Mouse (Mus musculus): ENCODE results near the gene Tpcn2. TPM values are rescaled to one million over a fixed set of nuclear protein-coding genes. Genes with fewer than 3 reads are reported as not detected.

Gene Tpcn2
- polyA plus RNA-seq, 1 experiment: 34.7 TPM

GRCm38 (mm10) chr7:145314785-145315411, 31.1 kb upstream of the Tpcn2 start, which contains the start of gene Mrgprd:
Mrgprd (plus strand) TSS chr7:145314835.
- no peak within 1 kb of the TSS for H3K4me3 ChIP-seq (replicated peaks; ENCODE audit: control insufficient read depth, low read depth, low read length)
- H3K27ac ChIP-seq (ENCODE audit: control insufficient read depth, insufficient read depth, low read depth, low read length, poor library complexity): no peak within 1 kb of the TSS
- H3K4me1 ChIP-seq (ENCODE audit: control insufficient read depth, insufficient read depth, low read length): no peaks in the 10 kb centered on the region
- TF ChIP-seq CTCF (IDR thresholded peaks at IDR 0.05; ENCODE audit: control insufficient read depth, insufficient read depth, low read length): no peak
- no peak for TF ChIP-seq POLR2A (IDR thresholded peaks at IDR 0.05; ENCODE audit: borderline replicate concordance, control insufficient read depth, low read depth, low read length)
- 93% methylated on average over 6 of the region's 6 CpGs for WGBS

- no peak for TF ChIP-seq CTCF (IDR thresholded peaks at IDR 0.05; ENCODE audit: control insufficient read depth, insufficient read depth, low read length)
- no peak for TF ChIP-seq POLR2A (IDR thresholded peaks at IDR 0.05; ENCODE audit: borderline replicate concordance, control insufficient read depth, low read depth, low read length)
- H3K4me3 ChIP-seq (replicated peaks; ENCODE audit: control insufficient read depth, low read depth, low read length): no peak overlapping the region
- H3K4me1 ChIP-seq (ENCODE audit: control insufficient read depth, insufficient read depth, low read length): no peaks in the 10 kb centered on the region
- no peak overlapping the region for H3K27ac ChIP-seq (ENCODE audit: control insufficient read depth, insufficient read depth, low read depth, low read length, poor library complexity)
- WGBS: 74% methylated on average over 3 of the region's 3 CpGs
Observed at GRCm38 (mm10) chr7:145312137-145312536, 28.3 kb upstream of the Tpcn2 start.

- 54% methylated on average over 5 of the region's 5 CpGs for WGBS
- TF ChIP-seq POLR2A (IDR thresholded peaks at IDR 0.05; ENCODE audit: borderline replicate concordance, control insufficient read depth, low read depth, low read length): no peak
- no peak for TF ChIP-seq CTCF (IDR thresholded peaks at IDR 0.05; ENCODE audit: control insufficient read depth, insufficient read depth, low read length)
Observed at GRCm38 (mm10) chr7:145310526-145310925, 26.7 kb upstream of the Tpcn2 start.

GRCm38 (mm10) chr7:145309877-145310276, 26.1 kb upstream of the Tpcn2 start:
- Histone ChIP-seq H3K27ac (ENCODE audit: control insufficient read depth, insufficient read depth, low read depth, low read length, poor library complexity) (no peak overlapping the region), H3K4me3 (replicated peaks; ENCODE audit: control insufficient read depth, low read depth, low read length) (no peak overlapping the region), H3K4me1 (ENCODE audit: control insufficient read depth, insufficient read depth, low read length) (no peaks in the 10 kb centered on the region)
- WGBS: 69% methylated on average over 1 of the region's 1 CpGs
- no peak for TF ChIP-seq POLR2A (IDR thresholded peaks at IDR 0.05; ENCODE audit: borderline replicate concordance, control insufficient read depth, low read depth, low read length)
- no peak for TF ChIP-seq CTCF (IDR thresholded peaks at IDR 0.05; ENCODE audit: control insufficient read depth, insufficient read depth, low read length)

More at GRCm38 (mm10) chr7:145310526-145310925, 26.7 kb upstream of the Tpcn2 start:
- no peaks in the 10 kb centered on the region for H3K4me1 ChIP-seq (ENCODE audit: control insufficient read depth, insufficient read depth, low read length)
- H3K27ac ChIP-seq (ENCODE audit: control insufficient read depth, insufficient read depth, low read depth, low read length, poor library complexity): no peak overlapping the region
- no peak overlapping the region for H3K4me3 ChIP-seq (replicated peaks; ENCODE audit: control insufficient read depth, low read depth, low read length)

GRCm38 (mm10) chr7:145308866-145309265, 25.1 kb upstream of the Tpcn2 start:
- H3K4me1 ChIP-seq (ENCODE audit: control insufficient read depth, insufficient read depth, low read length): no peaks in the 10 kb centered on the region
- H3K4me3 ChIP-seq (replicated peaks; ENCODE audit: control insufficient read depth, low read depth, low read length): no peak overlapping the region
- TF ChIP-seq POLR2A (IDR thresholded peaks at IDR 0.05; ENCODE audit: borderline replicate concordance, control insufficient read depth, low read depth, low read length): no peak
- TF ChIP-seq CTCF (IDR thresholded peaks at IDR 0.05; ENCODE audit: control insufficient read depth, insufficient read depth, low read length): no peak
- WGBS: 60% methylated on average over 4 of the region's 4 CpGs
- no peak overlapping the region for H3K27ac ChIP-seq (ENCODE audit: control insufficient read depth, insufficient read depth, low read depth, low read length, poor library complexity)

- H3K27ac ChIP-seq (ENCODE audit: control insufficient read depth, insufficient read depth, low read depth, low read length, poor library complexity): no peak overlapping the region
- TF ChIP-seq POLR2A (IDR thresholded peaks at IDR 0.05; ENCODE audit: borderline replicate concordance, control insufficient read depth, low read depth, low read length) (no peak), CTCF (IDR thresholded peaks at IDR 0.05; ENCODE audit: control insufficient read depth, insufficient read depth, low read length) (no peak)
- 71% methylated on average over 30 of the region's 30 CpGs for WGBS
- H3K4me3 ChIP-seq (replicated peaks; ENCODE audit: control insufficient read depth, low read depth, low read length): no peak overlapping the region
- no peaks in the 10 kb centered on the region for H3K4me1 ChIP-seq (ENCODE audit: control insufficient read depth, insufficient read depth, low read length)
Observed at GRCm38 (mm10) chr7:145308061-145308675, 24.4 kb upstream of the Tpcn2 start.

- no peak for TF ChIP-seq CTCF (IDR thresholded peaks at IDR 0.05; ENCODE audit: control insufficient read depth, insufficient read depth, low read length)
- WGBS: 92% methylated on average over 10 of the region's 10 CpGs
- H3K4me3 ChIP-seq (replicated peaks; ENCODE audit: control insufficient read depth, low read depth, low read length): no peak overlapping the region
- no peak overlapping the region for H3K27ac ChIP-seq (ENCODE audit: control insufficient read depth, insufficient read depth, low read depth, low read length, poor library complexity)
- no peaks in the 10 kb centered on the region for H3K4me1 ChIP-seq (ENCODE audit: control insufficient read depth, insufficient read depth, low read length)
Observed at GRCm38 (mm10) chr7:145307636-145308035, 23.8 kb upstream of the Tpcn2 start.

- TF ChIP-seq CTCF (IDR thresholded peaks at IDR 0.05; ENCODE audit: control insufficient read depth, insufficient read depth, low read length) (no peak), POLR2A (IDR thresholded peaks at IDR 0.05; ENCODE audit: borderline replicate concordance, control insufficient read depth, low read depth, low read length) (no peak)
- WGBS: 79% methylated on average over 2 of the region's 2 CpGs
- Histone ChIP-seq H3K27ac (ENCODE audit: control insufficient read depth, insufficient read depth, low read depth, low read length, poor library complexity) (no peak overlapping the region), H3K4me3 (replicated peaks; ENCODE audit: control insufficient read depth, low read depth, low read length) (no peak overlapping the region), H3K4me1 (ENCODE audit: control insufficient read depth, insufficient read depth, low read length) (no peaks in the 10 kb centered on the region)
Observed at GRCm38 (mm10) chr7:145304153-145304552, 20.3 kb upstream of the Tpcn2 start.

All from bone marrow, adult 2 months (tissue).